Mouse (Mus musculus) activated CD4-positive, CD25-positive, alpha-beta regulatory T cell (primary cell): ENCODE measurements around the gene Tnfrsf4. TPM values are rescaled to one million over a fixed set of nuclear protein-coding genes. Genes with fewer than 3 reads are reported as not detected.

ENCODE experiments used
- polyA plus RNA-seq, 2 experiments: library from polyadenylated mRNA; unstranded; fragments of 100-300 nt; shearing (Covaris generic); gene quantifications; one replicate each; pipeline ENCODE4 v1.2.1; 2017

Tnfrsf4 gene
- polyA plus RNA-seq: 1,000 to 10,000 TPM in 1 of 2 experiments, 100 to 1,000 TPM in 1; 923 to 1,159 TPM

GRCm38 (mm10) chr4:156013637-156014036 is at the start of gene Tnfrsf4:
TSS of gene Tnfrsf4 (plus strand) at chr4:156013843.

GRCm38 (mm10) chr4:155992241-155992905 is 21.3 kb upstream of the Tnfrsf4 start, which contains the start of the genes B3galt6 and Sdf4:
TSS of gene B3galt6 (minus strand) at chr4:155992649.
TSS of gene Sdf4 (plus strand) at chr4:155992872.

DNA sequence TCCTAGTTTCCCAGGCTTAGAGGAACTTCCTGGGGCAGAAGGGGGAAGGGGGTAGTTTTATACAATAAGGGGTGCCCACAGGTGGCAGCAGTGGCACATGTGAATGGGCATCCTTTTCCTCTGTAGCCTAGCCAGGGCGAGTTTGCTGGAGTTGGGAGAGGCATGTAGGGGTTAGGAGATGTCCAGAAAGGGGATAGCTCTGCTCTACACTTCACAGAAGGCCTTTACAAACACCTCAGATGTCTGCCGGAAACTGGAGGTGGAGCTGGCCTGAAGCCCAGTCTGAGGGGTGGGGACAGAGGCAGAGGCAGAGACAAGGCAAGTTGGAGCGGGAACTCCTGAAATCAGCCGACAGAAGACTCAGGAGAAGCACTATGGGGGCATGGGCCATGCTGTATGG is 12.4 kb downstream of the Tnfrsf4 start, which contains the start of gene Tnfrsf18:
Gene Tnfrsf18, plus strand, starts transcription at position 152 of the 400 bp plus-strand sequence.

GRCm38 (mm10) chr4:156059261-156059660 is 45.6 kb downstream of the Tnfrsf4 start, which contains the start of gene Ttll10:
TSS of gene Ttll10 (minus strand) at chr4:156059414.

Other genes starting within 250 kb of the Tnfrsf4 start
- under 1 TPM in 1 of 2 experiments, not detected in 1; 0.25 TPM for gene Vwa1, start 239.1 kb upstream of the Tnfrsf4 start, polyA plus RNA-seq
- gene Tmem88b, start 228.0 kb upstream of the Tnfrsf4 start, polyA plus RNA-seq: under 1 TPM in 1 of 2 experiments, not detected in 1; 0.05 TPM
- under 1 TPM in 1 of 2 experiments, not detected in 1; 0.66 TPM for gene Ankrd65, start 223.4 kb upstream of the Tnfrsf4 start, polyA plus RNA-seq
- 100 to 1,000 TPM; 139 to 192 TPM for gene Mrpl20, start 211.0 kb upstream of the Tnfrsf4 start, polyA plus RNA-seq
- 100 to 1,000 TPM; 248 to 258 TPM for gene Ccnl2, start 201.4 kb upstream of the Tnfrsf4 start, polyA plus RNA-seq
- 100 to 1,000 TPM; 185 to 200 TPM for gene Aurkaip1, start 182.6 kb upstream of the Tnfrsf4 start, polyA plus RNA-seq
- 1 to 10 TPM; 1.3 to 2.7 TPM for gene Mxra8, start 174.2 kb upstream of the Tnfrsf4 start, polyA plus RNA-seq
- 10 to 100 TPM; 38.5 to 41.0 TPM for gene Dvl1, start 166.4 kb upstream of the Tnfrsf4 start, polyA plus RNA-seq
- gene Tas1r3, start 150.5 kb upstream of the Tnfrsf4 start, polyA plus RNA-seq: under 1 TPM; 0.37 to 0.61 TPM
- 10 to 100 TPM; 13.6 to 15.3 TPM for gene Cptp, start 144.4 kb upstream of the Tnfrsf4 start, polyA plus RNA-seq
- 100 to 1,000 TPM in 1 of 2 experiments, 10 to 100 TPM in 1; 98.2 to 112 TPM for gene Ints11, start 144.3 kb upstream of the Tnfrsf4 start, polyA plus RNA-seq
- 10 to 100 TPM; 22.5 to 39.9 TPM for gene Pusl1, start 122.1 kb upstream of the Tnfrsf4 start, polyA plus RNA-seq
- 10 to 100 TPM; 16.0 to 29.5 TPM for gene Acap3, start 122.0 kb upstream of the Tnfrsf4 start, polyA plus RNA-seq
- 100 to 1,000 TPM; 140 to 160 TPM for gene Ube2j2, start 70.0 kb upstream of the Tnfrsf4 start, polyA plus RNA-seq
- gene C1qtnf12, start 51.5 kb upstream of the Tnfrsf4 start, polyA plus RNA-seq: 10 to 100 TPM; 15.8 to 29.0 TPM
- 1 to 10 TPM; 7.4 to 9.5 TPM for gene B3galt6, start 21.2 kb upstream of the Tnfrsf4 start, polyA plus RNA-seq
- 100 to 1,000 TPM; 563 to 617 TPM for gene Sdf4, start 21.0 kb upstream of the Tnfrsf4 start, polyA plus RNA-seq
- 1,000 to 10,000 TPM in 1 of 2 experiments, 100 to 1,000 TPM in 1; 560 to 1,034 TPM for gene Tnfrsf18, start 12.3 kb downstream of the Tnfrsf4 start, polyA plus RNA-seq
- under 1 TPM; 0.22 to 0.50 TPM for gene Ttll10, start 45.6 kb downstream of the Tnfrsf4 start, polyA plus RNA-seq
- 10 to 100 TPM; 13.2 to 14.3 TPM for gene 9430015G10Rik, start 96.1 kb downstream of the Tnfrsf4 start, polyA plus RNA-seq
- gene Rnf223, start 116.7 kb downstream of the Tnfrsf4 start, polyA plus RNA-seq: under 1 TPM in 1 of 2 experiments, not detected in 1; 0.07 TPM
- gene Agrn, start 183.6 kb downstream of the Tnfrsf4 start, polyA plus RNA-seq: 1 to 10 TPM; 3.9 to 6.5 TPM
- gene Isg15, start 187.0 kb downstream of the Tnfrsf4 start, polyA plus RNA-seq: 10 to 100 TPM; 71.8 to 72.7 TPM
- gene AW011738, start 189.5 kb downstream of the Tnfrsf4 start, polyA plus RNA-seq: 10 to 100 TPM; 18.1 to 19.0 TPM
- gene Perm1, start 202.0 kb downstream of the Tnfrsf4 start, polyA plus RNA-seq: 1 to 10 TPM; 1.4 to 2.0 TPM
- gene Plekhn1, start 221.0 kb downstream of the Tnfrsf4 start, polyA plus RNA-seq: 10 to 100 TPM; 19.0 to 19.5 TPM
- gene Noc2l, start 222.2 kb downstream of the Tnfrsf4 start, polyA plus RNA-seq: 100 to 1,000 TPM; 107 to 135 TPM
- gene Samd11, start 241.8 kb downstream of the Tnfrsf4 start, polyA plus RNA-seq: 10 to 100 TPM in 1 of 2 experiments, under 1 TPM in 1; 0.27 to 12.4 TPM